15 mouse cellular contexts compared by ENCODE assay signal in the genomic region with DNA sequence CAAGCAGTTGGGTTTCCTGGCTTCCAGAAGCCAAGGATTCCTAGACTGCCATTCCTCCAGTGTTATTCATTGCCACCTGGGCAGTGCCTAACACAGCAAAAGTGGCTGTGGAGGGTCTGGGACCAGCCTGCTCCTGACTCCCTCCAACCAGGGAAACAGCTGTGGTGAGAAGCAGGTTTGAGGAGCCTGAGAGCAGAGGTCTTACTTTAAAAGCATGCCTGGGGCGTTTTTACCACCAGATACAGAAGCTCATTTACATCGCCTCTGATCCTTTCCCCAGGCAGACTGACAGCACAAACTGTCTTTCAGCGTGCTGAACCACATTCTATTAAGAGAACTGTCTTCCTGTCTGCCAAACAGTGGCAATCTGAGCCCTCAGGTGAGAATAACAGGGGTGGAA.
A peak's percentile ranks its signal among the peaks of the same experiment; 100 is the strongest.
DNase-seq lines count a peak whose midpoint lies in the region; ATAC-seq and TF ChIP-seq lines count a peak whose summit lies in the region.
"Had no signal": no experiment of that assay in that cellular context is flagged by ENCODE, and none has a peak within 500 bp of the region (broad histone marks: within the 10 kb centered on the region; RNA-seq: fewer than 3 reads in every experiment).

No protein-coding gene starts in this region.

- no peak overlapping the region for H3K9ac ChIP-seq in forebrain, embryonic 13.5 days
- H3K9ac ChIP-seq in forebrain, embryonic 14.5 days (ENCODE audit: low read length), result no peak overlapping the region
- H3K9ac ChIP-seq: hindbrain, embryonic 14.5 days; liver, embryonic 14.5 days; neural tube, embryonic 12.5 days had no signal

- ATAC-seq in forebrain, embryonic 13.5 days, result 0 out of 2 replicates have a peak, but pooled peaks have one; percentile 16
- ATAC-seq in forebrain, embryonic 14.5 days, result no peak
- peak; percentile 23 for ATAC-seq in inflammation-experienced regulatory T-cells, adult 6 months

- no peaks in the 10 kb centered on the region for H3K36me3 ChIP-seq in forebrain, embryonic 13.5 days (ENCODE audit: poor library complexity, severe bottlenecking)
- no peaks in the 10 kb centered on the region for H3K36me3 ChIP-seq in forebrain, embryonic 14.5 days (ENCODE audit: control insufficient read depth, insufficient read depth, low read length)
- H3K36me3 ChIP-seq in thymus, adult 2 months (ENCODE audit: control insufficient read depth, insufficient read depth, low read length), result no peaks in the 10 kb centered on the region
- H3K36me3 ChIP-seq: neural tube, embryonic 12.5 days had no signal

- H3K27ac ChIP-seq in forebrain, embryonic 13.5 days, result no peak overlapping the region
- no peak overlapping the region for H3K27ac ChIP-seq in forebrain, embryonic 14.5 days (ENCODE audit: low read depth, low read length)
- H3K27ac ChIP-seq in thymus, adult 2 months (ENCODE audit: control insufficient read depth, insufficient read depth, low read length), result peak overlapping the region; percentile 67
- H3K27ac ChIP-seq in cerebellum, adult 2 months (ENCODE audit: insufficient read depth, low read length), result no peak overlapping the region
- H3K27ac ChIP-seq: hindbrain, embryonic 14.5 days; liver, embryonic 14.5 days; neural tube, embryonic 12.5 days had no signal

- TF ChIP-seq POLR2A in thymus, adult 2 months (IDR thresholded peaks at IDR 0.05; ENCODE audit: control insufficient read depth, extremely low read depth, insufficient read depth, low read length, poor library complexity), result no peak
- no peak for TF ChIP-seq POLR2A in cerebellum, adult 2 months (IDR thresholded peaks at IDR 0.05; ENCODE audit: borderline replicate concordance, insufficient read depth, low read length)

- DNase-seq in forebrain, embryonic 14.5 days (ENCODE audit: low spot score), result no peak
- no peak for DNase-seq in thymus, adult 2 months
- DNase-seq in thymus, postnatal 10 days (ENCODE audit: low spot score in 2 of 2), result no peak
- peak; percentile 10 for DNase-seq in thymus, postnatal 25 days
- DNase-seq in cerebellum, adult 2 months, result no peak
- DNase-seq in right cerebral cortex, postnatal 25 days, result no peak
- DNase-seq: cerebellum, postnatal 36 days; kidney, adult 18-20 months; kidney, postnatal 25 days; lung, postnatal 36 days had no signal

- no peaks in the 10 kb centered on the region for H3K4me1 ChIP-seq in forebrain, embryonic 13.5 days
- no peaks in the 10 kb centered on the region for H3K4me1 ChIP-seq in forebrain, embryonic 14.5 days (ENCODE audit: control insufficient read depth, insufficient read depth, low read length)
- H3K4me1 ChIP-seq in thymus, adult 2 months (replicated peaks; ENCODE audit: control insufficient read depth, insufficient read depth, low read length), result peaks cover 53% of the 10 kb centered on the region
- no peaks in the 10 kb centered on the region for H3K4me1 ChIP-seq in cerebellum, adult 2 months (ENCODE audit: control insufficient read depth, insufficient read depth, low read length)
- H3K4me1 ChIP-seq: neural tube, embryonic 12.5 days had no signal

- H3K9me3 ChIP-seq in forebrain, embryonic 13.5 days (replicated peaks), result no peaks in the 10 kb centered on the region
- no peaks in the 10 kb centered on the region for H3K9me3 ChIP-seq in forebrain, embryonic 14.5 days (replicated peaks; ENCODE audit: control insufficient read depth, low read length)
- H3K9me3 ChIP-seq: neural tube, embryonic 12.5 days had no signal

- WGBS in forebrain, embryonic 13.5 days, result 57% methylated on average over 3 of the region's 3 CpGs
- 73% methylated on average over 3 of the region's 3 CpGs for whole genome bisulfite sequencing in forebrain, embryonic 14.5 days
- 7% methylated on average over 3 of the region's 3 CpGs for WGBS in thymus, adult 2 months
- 70% methylated on average over 3 of the region's 3 CpGs for WGBS in cerebellum, adult 2 months

- H3K4me2 ChIP-seq in forebrain, embryonic 13.5 days, result no peak overlapping the region
- no peak overlapping the region for H3K4me2 ChIP-seq in forebrain, embryonic 14.5 days (ENCODE audit: low read length)
- H3K4me2 ChIP-seq: hindbrain, embryonic 14.5 days; neural tube, embryonic 12.5 days had no signal

- no peaks in the 10 kb centered on the region for H3K27me3 ChIP-seq in forebrain, embryonic 13.5 days
- no peaks in the 10 kb centered on the region for H3K27me3 ChIP-seq in forebrain, embryonic 14.5 days (replicated peaks; ENCODE audit: control insufficient read depth, insufficient read depth, low read length)
- no peaks in the 10 kb centered on the region for H3K27me3 ChIP-seq in thymus, adult 2 months (ENCODE audit: control insufficient read depth, insufficient read depth, low read length)
- H3K27me3 ChIP-seq in cerebellum, adult 2 months (ENCODE audit: control insufficient read depth, insufficient read depth, low read length), result no peaks in the 10 kb centered on the region
- H3K27me3 ChIP-seq: neural tube, embryonic 12.5 days had no signal

- no peak for TF ChIP-seq CTCF in thymus, adult 2 months (IDR thresholded peaks at IDR 0.05; ENCODE audit: borderline replicate concordance, control insufficient read depth, extremely low read depth, insufficient read depth, low read length, poor library complexity)
- no peak for TF ChIP-seq CTCF in cerebellum, adult 2 months (IDR thresholded peaks at IDR 0.05; ENCODE audit: borderline replicate concordance, insufficient read depth, low read depth, low read length)

- no peak overlapping the region for H3K4me3 ChIP-seq in forebrain, embryonic 13.5 days
- no peak overlapping the region for H3K4me3 ChIP-seq in forebrain, embryonic 14.5 days (ENCODE audit: low read depth, low read length)
- H3K4me3 ChIP-seq in thymus, adult 2 months (ENCODE audit: control insufficient read depth, insufficient read depth, low read length), result no peak overlapping the region
- no peak overlapping the region for H3K4me3 ChIP-seq in cerebellum, adult 2 months (replicated peaks; ENCODE audit: insufficient read depth, low read depth, low read length)
- H3K4me3 ChIP-seq: neural tube, embryonic 12.5 days had no signal
